Mouse (Mus musculus): ENCODE measurements around the gene Col4a4.

- TF ChIP-seq POLR2A (IDR thresholded peaks at IDR 0.05; ENCODE audit: extremely low read depth, insufficient read depth, low read length) (no peak), CTCF (IDR thresholded peaks at IDR 0.05; ENCODE audit: low read depth, low read length) (no peak)
Measured at GRCm38 (mm10) chr1:82433649-82434005, 153.0 kb downstream of the Col4a4 start.
